In the genomic region with DNA sequence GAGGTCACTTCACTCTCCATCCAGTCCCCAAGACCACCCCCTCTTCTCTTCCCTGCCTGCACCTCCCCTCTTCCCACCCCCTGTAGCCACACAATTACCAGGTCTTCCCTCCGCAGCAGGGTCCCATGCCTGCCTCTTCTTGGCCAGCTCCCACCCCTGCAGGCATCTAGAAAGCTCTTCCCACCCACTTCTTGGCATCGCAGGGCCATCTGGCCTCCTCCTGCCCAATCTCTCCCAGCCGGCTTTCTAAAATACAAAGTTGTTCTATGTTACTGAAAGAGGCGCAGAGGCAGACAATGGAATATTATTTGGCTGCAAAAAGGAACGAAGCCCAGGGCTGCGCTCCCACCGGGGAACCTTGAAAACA, we compare ENCODE assay signal across 12 mouse cellular contexts.
DNase-seq lines count a peak whose midpoint lies in the region; ATAC-seq and TF ChIP-seq lines count a peak whose summit lies in the region.
"Had no signal": no experiment of that assay in that cellular context is flagged by ENCODE, and none has a peak within 500 bp of the region (broad histone marks: within the 10 kb centered on the region; RNA-seq: fewer than 3 reads in every experiment).

No protein-coding gene starts in this region.

- H3K27ac ChIP-seq in forebrain, embryonic 13.5 days = peak overlapping the region; percentile 78
- H3K27ac ChIP-seq in hindbrain, postnatal 0 days = peak overlapping the region; percentile 57
- H3K27ac ChIP-seq: kidney, postnatal 0 days had no signal

- peaks cover 66% of the 10 kb centered on the region for H3K4me1 ChIP-seq in forebrain, embryonic 13.5 days
- peaks cover 18% of the 10 kb centered on the region for H3K4me1 ChIP-seq in hindbrain, postnatal 0 days (ENCODE audit: insufficient read depth, low read length)

- ATAC-seq in forebrain, embryonic 13.5 days = peak; percentile 17
- ATAC-seq in hindbrain, postnatal 0 days = peak; percentile 14; the same call in 1 of the 2 replicates
- ATAC-seq in inflammation-experienced regulatory T-cells, adult 6 months = no peak
- ATAC-seq: liver, postnatal 0 days had no signal

- no peak overlapping the region for H3K9ac ChIP-seq in forebrain, embryonic 13.5 days
- no peak overlapping the region for H3K9ac ChIP-seq in hindbrain, postnatal 0 days (replicated peaks; ENCODE audit: low read length)
- H3K9ac ChIP-seq: liver, postnatal 0 days had no signal

- no peaks in the 10 kb centered on the region for H3K27me3 ChIP-seq in forebrain, embryonic 13.5 days
- H3K27me3 ChIP-seq in hindbrain, postnatal 0 days (ENCODE audit: insufficient read depth, low read length) = no peaks in the 10 kb centered on the region

- H3K4me2 ChIP-seq in forebrain, embryonic 13.5 days = no peak overlapping the region
- H3K4me2 ChIP-seq in hindbrain, postnatal 0 days (ENCODE audit: low read depth, low read length) = no peak overlapping the region

- no peaks in the 10 kb centered on the region for H3K9me3 ChIP-seq in forebrain, embryonic 13.5 days (replicated peaks)
- no peaks in the 10 kb centered on the region for H3K9me3 ChIP-seq in hindbrain, postnatal 0 days (ENCODE audit: low read length)

- WGBS in forebrain, embryonic 13.5 days = 30% methylated on average over 7 of the region's 7 CpGs
- WGBS in hindbrain, postnatal 0 days = 33% methylated on average over 7 of the region's 7 CpGs

- no peak for TF ChIP-seq POLR2A in brain, embryonic 14.5 days (IDR thresholded peaks at IDR 0.05; ENCODE audit: borderline replicate concordance, extremely low read depth, insufficient read depth, insufficient read length, poor library complexity, severe bottlenecking)

- H3K4me3 ChIP-seq in forebrain, embryonic 13.5 days = no peak overlapping the region
- no peak overlapping the region for H3K4me3 ChIP-seq in hindbrain, postnatal 0 days (ENCODE audit: low read length)

- peaks cover 19% of the 10 kb centered on the region for H3K36me3 ChIP-seq in forebrain, embryonic 13.5 days (ENCODE audit: poor library complexity, severe bottlenecking)
- peaks cover 10% of the 10 kb centered on the region; the same call in 1 of the 2 replicates for H3K36me3 ChIP-seq in hindbrain, postnatal 0 days (ENCODE audit: insufficient read depth, low read length)

- TF ChIP-seq CTCF in brain, embryonic 14.5 days (IDR thresholded peaks at IDR 0.05; ENCODE audit: borderline replicate concordance, extremely low read depth, insufficient read depth, insufficient read length) = no peak
- TF ChIP-seq CTCF in hindbrain, postnatal 0 days (IDR thresholded peaks at IDR 0.05; ENCODE audit: low read depth) = no peak

- DNase-seq in layer of hippocampus, adult 11-12 months (ENCODE audit: low spot score) = peak; percentile 20
- no peak for DNase-seq in layer of hippocampus, postnatal 25 days (ENCODE audit: extremely low spot score in 1 of 2, low spot score in 1 of 2)
- peak; percentile 77 for DNase-seq in brain, embryonic 14.5 days (ENCODE audit: low read depth)
- peak; percentile 64 for DNase-seq in hindbrain, postnatal 0 days (ENCODE audit: low spot score)
- DNase-seq in kidney, postnatal 36 days = no peak
- no peak for DNase-seq in liver
- DNase-seq: B cell, adult 2 months; heart, postnatal 10 days; liver, postnatal 0 days had no signal

Comparison
In these comparisons a context has a peak if more than half of its experiments do, and no peak if none do; other contexts are left out.
1. DNase-seq: peak in layer of hippocampus, adult 11-12 months (single experiment), brain, embryonic 14.5 days (single experiment) and hindbrain, postnatal 0 days (single experiment); none in layer of hippocampus, postnatal 25 days (0 of 2), kidney, postnatal 36 days (0 of 2) and liver (single experiment).